Mouse (Mus musculus): ENCODE results near the gene Nyap1.
"Not testable (repeated sequence)": the region's sequence is repeated elsewhere in the genome, so short reads cannot be mapped to it uniquely, and the experiment has no call there.

Gene Nyap1

DNA sequence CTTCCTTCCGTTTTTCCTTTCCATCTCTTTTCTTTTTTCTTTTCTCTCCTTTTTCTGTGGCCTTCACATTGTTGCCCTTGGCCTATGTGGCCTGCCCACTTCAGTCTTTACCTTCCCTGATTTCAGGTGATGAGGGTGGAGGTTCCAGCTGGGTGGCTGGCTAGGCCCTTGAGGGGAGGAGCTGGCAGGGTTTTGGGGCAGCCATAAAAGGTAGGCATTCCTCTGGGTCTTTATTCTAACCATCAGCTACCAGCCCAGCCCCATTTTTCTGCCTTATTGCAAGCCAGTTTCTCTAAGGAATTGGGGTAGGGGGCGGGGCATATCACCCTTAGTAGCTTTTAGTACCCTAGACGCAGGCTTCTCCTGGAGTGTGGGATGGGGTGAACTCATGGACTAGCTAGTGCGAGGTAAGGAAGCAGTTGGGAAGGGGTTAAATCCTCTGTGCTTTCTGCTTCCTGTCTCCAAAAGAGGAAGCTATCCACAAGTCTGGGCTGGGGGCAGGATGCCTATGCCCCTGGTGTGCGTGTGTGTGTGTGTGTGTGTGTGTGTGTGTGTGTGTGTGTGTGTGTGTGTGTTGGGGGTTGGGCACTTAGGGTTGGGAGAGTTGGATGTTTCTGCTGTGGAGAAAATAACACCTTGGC lies 6.8 kb upstream of the Nyap1 start:
- in situ Hi-C loops (cut with MboI; ENCODE audit: low pct_unique_long_range_greater_than_20kb in 1 of 2, low sequenced_read_pairs in 2 of 2, unreplicated experiment in 1 of 2), result no loop called here

DNA sequence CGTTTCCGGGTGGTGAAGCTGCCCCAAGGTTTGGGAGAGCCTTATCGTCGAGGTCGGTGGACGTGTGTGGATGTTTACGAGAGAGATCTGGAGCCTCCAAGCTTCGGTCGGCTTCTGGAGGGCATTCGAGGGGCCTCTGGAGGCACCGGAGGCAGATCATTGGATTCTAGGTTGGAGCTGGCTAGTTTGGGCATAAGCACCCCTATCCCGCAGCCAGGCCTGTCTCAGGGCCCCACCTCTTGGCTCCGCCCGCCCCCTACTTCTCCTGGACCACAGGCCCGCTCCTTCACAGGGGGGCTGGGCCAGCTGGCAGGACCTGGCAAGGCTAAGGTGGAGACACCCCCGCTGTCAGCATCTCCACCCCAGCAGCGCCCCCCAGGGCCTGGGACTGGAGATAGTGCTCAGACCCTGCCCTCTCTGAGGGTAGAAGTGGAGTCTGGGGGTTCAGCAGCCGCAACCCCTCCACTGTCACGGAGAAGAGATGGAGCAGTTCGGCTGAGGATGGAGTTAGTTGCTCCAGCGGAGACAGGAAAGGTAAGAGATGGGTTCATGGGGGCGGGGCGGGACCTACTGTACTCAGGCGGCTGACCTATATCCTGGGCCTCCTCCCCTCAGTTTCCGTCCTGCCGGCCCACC lies 6.0 kb upstream of the Nyap1 start:
- in situ Hi-C loops (cut with MboI; ENCODE audit: low pct_unique_long_range_greater_than_20kb in 1 of 2, low sequenced_read_pairs in 2 of 2, unreplicated experiment in 1 of 2), result no loop called here

- in situ Hi-C loops (cut with MboI; ENCODE audit: low pct_unique_long_range_greater_than_20kb in 1 of 2, low sequenced_read_pairs in 2 of 2, unreplicated experiment in 1 of 2), result no loop called here
Measured at GRCm38 (mm10) chr5:137746851-137747325, 5.5 kb upstream of the Nyap1 start.

DNA sequence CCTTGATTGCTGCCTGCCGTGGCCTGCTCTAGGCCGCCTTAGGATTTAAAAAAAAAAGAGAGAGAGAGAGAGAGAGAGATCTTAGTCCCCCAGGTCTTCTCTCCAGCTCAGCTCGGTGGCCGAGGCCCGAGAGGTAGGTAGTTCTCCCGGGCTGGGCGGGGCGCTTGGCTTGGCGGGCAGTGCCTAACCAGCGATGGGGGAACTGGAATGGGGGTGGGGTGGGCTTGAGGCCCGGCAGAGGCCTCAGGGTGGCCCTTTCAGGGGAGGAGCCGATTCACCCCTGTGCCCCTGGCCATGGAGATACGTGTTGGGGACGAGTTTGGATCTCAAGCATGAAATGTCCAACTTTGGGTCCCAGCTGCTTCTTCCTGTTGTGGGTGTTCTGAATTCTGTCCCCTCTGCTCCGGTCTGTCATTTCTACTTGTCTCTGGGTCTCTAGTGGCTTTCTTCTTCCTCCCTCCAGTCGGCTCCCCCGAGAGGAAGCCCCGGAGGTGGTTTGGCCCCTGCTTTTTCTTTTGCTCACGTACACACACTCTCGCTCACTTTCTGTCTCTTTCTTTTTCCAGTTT lies 5.0 kb upstream of the Nyap1 start:
- in situ Hi-C loops (cut with MboI; ENCODE audit: low pct_unique_long_range_greater_than_20kb in 1 of 2, low sequenced_read_pairs in 2 of 2, unreplicated experiment in 1 of 2), result no loop called here

- in situ Hi-C loops (cut with MboI; ENCODE audit: low pct_unique_long_range_greater_than_20kb in 1 of 2, low sequenced_read_pairs in 2 of 2, unreplicated experiment in 1 of 2), result no loop called here
Measured at GRCm38 (mm10) chr5:137745214-137746171, 4.1 kb upstream of the Nyap1 start, which contains the start of gene Tsc22d4. TSS of gene Tsc22d4 (plus strand) at chr5:137745730.

DNA sequence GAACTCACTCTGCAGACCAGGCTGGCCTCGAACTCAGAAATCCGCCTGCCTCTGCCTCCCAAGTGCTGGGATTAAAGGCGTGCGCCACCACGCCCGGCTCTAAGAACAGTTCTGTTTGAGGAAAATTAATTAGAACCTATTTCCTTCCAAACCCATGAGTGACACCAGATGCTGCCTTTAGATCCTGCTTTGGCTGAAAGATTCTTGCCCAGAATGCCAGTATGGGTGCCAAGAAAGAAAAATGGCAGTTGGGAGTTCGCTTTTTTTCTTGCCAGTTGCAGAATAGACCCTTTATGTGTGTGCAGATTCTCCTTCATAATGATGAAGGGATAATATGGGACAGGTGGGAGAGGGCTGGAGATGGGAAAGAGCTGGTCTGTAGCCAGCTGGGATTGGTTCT lies 2.8 kb upstream of the Nyap1 start:
- in situ Hi-C loops (cut with MboI; ENCODE audit: low pct_unique_long_range_greater_than_20kb in 1 of 2, low sequenced_read_pairs in 2 of 2, unreplicated experiment in 1 of 2), result no loop called here

DNA sequence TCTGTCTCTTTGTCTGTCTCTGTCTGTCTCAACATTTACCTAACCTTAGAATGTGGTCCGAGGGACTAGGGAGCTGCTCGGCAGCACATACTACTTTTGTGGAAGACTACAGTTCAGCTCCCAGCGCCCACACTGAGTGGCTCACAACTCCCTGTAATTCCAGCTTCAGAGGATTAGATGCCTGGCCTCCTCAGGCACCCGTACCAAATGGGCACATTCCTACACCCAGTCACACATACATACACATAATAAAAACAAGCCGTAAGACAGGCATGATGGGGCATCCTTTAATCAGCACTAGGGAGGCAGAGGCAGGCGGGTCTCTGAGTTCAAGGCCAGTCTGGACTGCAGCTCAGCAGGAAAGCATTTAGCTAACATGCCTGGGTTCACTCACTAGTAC lies 1.4 kb upstream of the Nyap1 start:
- in situ Hi-C loops (cut with MboI; ENCODE audit: low pct_unique_long_range_greater_than_20kb in 1 of 2, low sequenced_read_pairs in 2 of 2, unreplicated experiment in 1 of 2), result no loop called here

- in situ Hi-C loops (cut with MboI; ENCODE audit: low pct_unique_long_range_greater_than_20kb in 1 of 2, low sequenced_read_pairs in 2 of 2, unreplicated experiment in 1 of 2), result no loop called here
Measured at GRCm38 (mm10) chr5:137742048-137742447, 641 bp upstream of the Nyap1 start.

DNA sequence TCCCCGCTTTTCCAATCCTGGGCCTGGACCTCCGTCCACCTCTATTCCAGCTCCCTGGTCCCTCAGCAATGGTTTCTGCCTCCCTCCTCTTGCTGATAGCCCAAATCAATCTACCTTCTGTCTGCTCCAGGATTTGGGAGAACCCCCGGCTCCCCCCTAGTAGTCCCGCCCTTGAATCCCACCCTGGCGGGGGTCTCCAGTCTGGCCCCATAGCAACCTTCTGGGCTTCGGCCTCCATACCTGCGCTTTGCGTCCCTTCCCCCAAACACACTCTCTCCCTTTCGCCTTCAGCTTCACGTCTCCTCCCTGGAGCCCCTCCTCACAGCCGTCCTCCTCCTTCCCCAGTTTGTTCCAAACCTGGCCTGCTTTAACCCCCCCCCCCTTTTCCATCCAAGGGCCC lies 901 bp downstream of the Nyap1 start:
- in situ Hi-C loops (cut with MboI; ENCODE audit: low pct_unique_long_range_greater_than_20kb in 1 of 2, low sequenced_read_pairs in 2 of 2, unreplicated experiment in 1 of 2), result no loop called here

DNA sequence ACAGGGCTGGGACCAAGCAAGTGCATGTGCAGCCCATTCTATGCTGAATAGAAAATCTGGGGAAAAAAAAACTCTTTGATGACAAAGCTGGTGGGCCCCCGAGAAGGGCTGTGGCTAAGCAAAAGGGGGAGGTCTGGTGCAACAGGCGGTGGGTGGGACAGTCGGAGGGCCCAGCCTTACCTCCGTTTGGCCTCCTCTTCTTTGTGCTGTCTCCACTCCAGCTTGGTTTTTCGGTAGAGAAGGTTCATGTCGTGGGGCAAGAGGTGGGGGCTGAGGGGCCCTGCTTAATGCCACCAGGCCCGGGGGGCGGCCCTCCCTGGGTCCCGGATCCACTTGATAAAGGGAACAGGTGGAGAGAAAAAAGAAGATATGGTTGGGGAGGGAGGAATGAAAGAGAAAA lies 1.9 kb downstream of the Nyap1 start:
- in situ Hi-C loops (cut with MboI; ENCODE audit: low pct_unique_long_range_greater_than_20kb in 1 of 2, low sequenced_read_pairs in 2 of 2, unreplicated experiment in 1 of 2), result no loop called here

DNA sequence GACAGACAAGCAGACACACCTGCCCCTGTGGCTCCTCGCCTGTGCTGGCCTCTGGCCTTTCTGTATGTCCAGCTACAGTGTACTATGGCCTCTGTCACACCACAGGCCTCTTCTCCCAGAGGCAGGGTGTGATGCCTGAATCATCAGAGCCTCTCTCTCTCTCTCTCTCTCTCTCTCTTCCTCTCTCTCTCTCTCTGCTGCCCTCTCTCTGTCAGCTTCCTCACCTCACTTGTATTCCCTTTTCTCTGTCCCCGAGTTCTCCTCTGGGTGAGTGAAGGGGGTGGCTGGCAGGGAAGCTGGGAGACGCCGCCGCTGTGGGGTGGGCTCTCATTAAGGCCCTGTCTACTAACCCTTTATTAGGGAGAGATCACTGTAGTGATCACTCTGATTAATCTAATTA lies 2.9 kb downstream of the Nyap1 start:
- in situ Hi-C loops (cut with MboI; ENCODE audit: low pct_unique_long_range_greater_than_20kb in 1 of 2, low sequenced_read_pairs in 2 of 2, unreplicated experiment in 1 of 2), result no loop called here

DNA sequence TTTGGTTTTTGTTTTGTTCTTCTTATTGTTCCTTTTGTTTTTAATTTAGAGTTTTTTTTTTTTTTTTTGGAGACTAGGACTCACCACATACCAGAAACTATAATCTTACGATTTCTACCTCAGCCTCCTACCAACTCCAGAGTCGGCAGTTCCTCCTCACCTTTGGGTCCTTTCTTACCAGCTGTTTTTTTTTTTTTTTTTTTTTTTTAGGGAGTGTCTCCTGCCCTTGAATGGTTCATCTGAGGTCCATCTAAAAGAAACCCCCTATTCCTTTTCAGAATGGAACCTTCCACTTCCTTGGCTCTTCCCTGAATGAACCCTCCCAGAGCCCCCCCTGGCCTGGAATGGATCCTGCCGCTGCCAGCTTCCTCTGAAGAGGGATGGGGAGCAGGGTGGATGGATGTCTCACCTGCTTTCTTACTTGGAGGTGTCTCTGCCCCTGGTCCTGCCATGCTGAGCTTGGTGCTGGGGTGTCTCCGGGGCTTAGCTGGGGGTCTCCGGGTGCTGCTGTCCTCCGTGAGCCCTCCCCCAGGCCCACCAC lies 3.9 kb downstream of the Nyap1 start:
- in situ Hi-C loops (cut with MboI; ENCODE audit: low pct_unique_long_range_greater_than_20kb in 1 of 2, low sequenced_read_pairs in 2 of 2, unreplicated experiment in 1 of 2), result no loop called here

- in situ Hi-C loops (cut with MboI; ENCODE audit: low pct_unique_long_range_greater_than_20kb in 1 of 2, low sequenced_read_pairs in 2 of 2, unreplicated experiment in 1 of 2), result no loop called here
Measured at GRCm38 (mm10) chr5:137734289-137735061, 6.9 kb downstream of the Nyap1 start.

DNA sequence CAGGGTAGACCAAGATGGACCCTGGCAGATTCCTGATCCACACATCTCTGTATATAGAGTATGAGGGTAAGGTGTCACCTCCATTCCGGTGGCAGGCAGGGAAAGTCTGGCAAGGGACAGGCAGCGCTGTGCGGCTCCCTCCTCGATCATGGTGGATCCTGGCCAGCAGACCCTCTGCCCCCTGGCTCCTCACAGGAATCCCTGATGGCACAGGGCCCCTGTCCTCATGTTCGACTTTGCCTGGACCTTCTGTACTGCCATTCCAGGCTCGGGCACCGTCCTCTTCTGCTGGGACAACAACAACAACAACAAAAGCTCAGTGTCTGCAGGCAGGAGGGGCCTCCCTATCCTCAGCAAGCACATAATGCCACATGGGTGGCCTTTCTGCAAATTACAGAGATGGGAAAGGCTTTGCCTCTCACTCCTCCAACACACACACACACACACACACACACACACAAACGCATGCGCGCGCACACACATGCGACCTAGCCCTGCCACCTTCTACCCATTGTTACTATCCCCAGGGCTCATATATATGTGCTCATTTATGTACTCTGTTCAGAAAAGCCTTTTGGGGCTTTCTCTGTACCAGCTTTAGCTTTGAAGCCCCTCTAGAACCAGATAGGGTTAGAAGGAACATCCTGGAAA lies 7.6 kb downstream of the Nyap1 start:
- in situ Hi-C loops (cut with MboI; ENCODE audit: low pct_unique_long_range_greater_than_20kb in 1 of 2, low sequenced_read_pairs in 2 of 2, unreplicated experiment in 1 of 2), result no loop called here

- in situ Hi-C loops (cut with MboI; ENCODE audit: low pct_unique_long_range_greater_than_20kb in 1 of 2, low sequenced_read_pairs in 2 of 2, unreplicated experiment in 1 of 2), result no loop called here
Measured at GRCm38 (mm10) chr5:137726767-137727166, 14.6 kb downstream of the Nyap1 start.

DNA sequence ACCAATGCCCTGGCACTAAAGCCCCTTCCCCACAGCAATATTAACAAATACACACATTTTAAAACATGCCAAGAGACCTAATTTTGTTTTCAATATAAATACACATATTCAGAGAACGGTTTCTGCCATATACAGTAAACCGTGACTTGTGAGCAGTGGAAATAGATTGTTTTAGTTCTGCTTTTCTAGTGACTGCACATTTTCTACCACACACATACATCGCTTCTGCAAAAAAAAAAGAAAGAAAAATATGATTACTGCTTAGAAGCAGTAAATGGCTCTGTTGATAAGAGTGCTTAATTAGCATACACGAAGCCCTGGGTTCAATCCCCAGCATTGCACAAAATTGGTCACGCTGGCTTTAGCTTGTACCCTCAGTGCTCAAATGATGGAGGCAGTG lies 17.6 kb downstream of the Nyap1 start:
- in situ Hi-C loops (cut with MboI; ENCODE audit: low pct_unique_long_range_greater_than_20kb in 1 of 2, low sequenced_read_pairs in 2 of 2, unreplicated experiment in 1 of 2), result no loop called here

DNA sequence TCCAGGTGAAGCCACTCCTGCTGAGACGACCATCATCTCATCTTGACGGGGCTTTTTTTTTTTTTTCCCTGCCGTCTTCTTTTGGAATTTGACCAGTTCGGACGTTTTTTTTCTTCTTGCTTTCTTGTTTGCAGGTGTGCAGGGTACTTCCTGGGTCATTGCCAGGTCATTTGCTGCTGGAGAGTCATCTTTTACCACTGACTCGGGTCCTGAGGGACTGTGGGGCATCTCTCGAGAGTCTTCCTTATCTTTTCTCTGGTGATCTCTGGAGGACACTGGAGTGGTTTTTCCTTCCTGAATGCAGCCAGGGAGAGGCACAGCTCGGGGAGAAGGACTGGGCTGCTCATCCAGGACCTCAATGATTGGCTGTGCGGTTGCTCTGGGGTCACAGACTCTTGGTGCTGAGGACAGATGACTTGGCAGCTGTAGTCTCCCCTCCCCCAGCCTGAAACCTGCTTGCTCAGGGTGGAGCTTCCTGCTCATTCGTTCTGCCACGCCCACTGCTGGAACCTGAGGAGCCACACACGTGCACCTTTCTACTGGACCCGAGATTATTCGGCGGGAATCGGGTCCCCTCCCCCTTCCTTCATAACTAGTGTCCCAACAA lies 20.7 kb downstream of the Nyap1 start:
- in situ Hi-C loops (cut with MboI; ENCODE audit: low pct_unique_long_range_greater_than_20kb in 1 of 2, low sequenced_read_pairs in 2 of 2, unreplicated experiment in 1 of 2), result not testable (repeated sequence)

Data from mouse embryonic stem cell (cell line).